Mouse (Mus musculus) heart, embryonic 15.5 days (tissue): ENCODE measurements around the gene H2-DMb1. TPM values are rescaled to one million over a fixed set of nuclear protein-coding genes. Genes with fewer than 3 reads are reported as not detected.
"Not testable (repeated sequence)": the region's sequence is repeated elsewhere in the genome, so short reads cannot be mapped to it uniquely, and the experiment has no call there.

ENCODE experiments used
- ATAC-seq: fragments of 200-750 bp; cut with Nextera tagmentation; replicated peaks from 2 replicates; pipeline ENCODE4 v1.8.0; 2017; ENCODE audit warnings: low read depth, moderate TSS enrichment; ENCODE audit not compliant: insufficient number of reproducible peaks, insufficient read depth, low FRiP score
- H3K27ac ChIP-seq: fragments of 300-500 bp; sonication (generic); 2 replicates; pipeline ENCODE4 v1.5.1; 2015; ENCODE audit warnings: mild to moderate bottlenecking, inconsistent platforms
- H3K27me3 ChIP-seq: fragments of 300-500 bp; sonication (generic); 2 replicates; pipeline ENCODE4 v1.6.1; 2015; ENCODE audit warnings: inconsistent platforms
- H3K36me3 ChIP-seq: fragments of 300-500 bp; sonication (generic); 2 replicates; pipeline ENCODE4 v1.6.1; 2015; ENCODE audit warnings: mild to moderate bottlenecking, inconsistent platforms
- H3K4me1 ChIP-seq: fragments of 300-500 bp; sonication (generic); replicated peaks from 2 replicates; pipeline ENCODE4 v1.6.1; 2015; ENCODE audit warnings: inconsistent platforms
- H3K4me2 ChIP-seq: fragments of 300-500 bp; sonication (generic); 2 replicates; pipeline ENCODE4 v1.6.1; 2015; ENCODE audit warnings: inconsistent platforms, mild to moderate bottlenecking, moderate library complexity
- H3K4me3 ChIP-seq: fragments of 300-500 bp; sonication (generic); 2 replicates; pipeline ENCODE4 v1.5.1; 2015; ENCODE audit warnings: mild to moderate bottlenecking, inconsistent platforms
- H3K9ac ChIP-seq: fragments of 300-500 bp; sonication (generic); 2 replicates; pipeline ENCODE4 v1.6.1; 2015; ENCODE audit warnings: mild to moderate bottlenecking, inconsistent platforms
- H3K9me3 ChIP-seq: fragments of 300-500 bp; sonication (generic); replicated peaks from 2 replicates; pipeline ENCODE4 v1.6.1; 2016; ENCODE audit warnings: inconsistent platforms
- WGBS: fragments of 180-500 bp; shearing (Covaris S2); methylation state at CpG from one replicate; pipeline ENCODE4 v1.1.7; 2015; ENCODE audit warnings: mixed read lengths; 5-methylcytosine and 5-hydroxymethylcytosine counted together
- polyA plus RNA-seq: library from polyadenylated mRNA; unstranded; fragments of >200 nt; fragmentation: Nextera tagmentation; extraction: Ambion mirVana; gene quantifications from 2 replicates; pipeline ENCODE4 v1.2.1, GENCODE M21; 2015

Gene H2-DMb1
- polyA plus RNA-seq, 1 experiment from 2014 or later: 0.34 TPM

GRCm38 (mm10) chr17:34134451-34134850, 18.4 kb upstream of the H2-DMb1 start:
- H3K27ac ChIP-seq: no peak overlapping the region
- H3K27me3 ChIP-seq: peaks cover 35% of the 10 kb centered on the region
- no peaks in the 10 kb centered on the region for H3K36me3 ChIP-seq
- H3K4me3 ChIP-seq: no peak overlapping the region
- no peak for ATAC-seq
- 73% methylated on average over 3 of the region's 3 CpGs for WGBS
- H3K9ac ChIP-seq: no peak overlapping the region
- H3K4me2 ChIP-seq: no peak overlapping the region
- no peaks in the 10 kb centered on the region for H3K9me3 ChIP-seq
- H3K4me1 ChIP-seq: peaks cover 10% of the 10 kb centered on the region

DNA sequence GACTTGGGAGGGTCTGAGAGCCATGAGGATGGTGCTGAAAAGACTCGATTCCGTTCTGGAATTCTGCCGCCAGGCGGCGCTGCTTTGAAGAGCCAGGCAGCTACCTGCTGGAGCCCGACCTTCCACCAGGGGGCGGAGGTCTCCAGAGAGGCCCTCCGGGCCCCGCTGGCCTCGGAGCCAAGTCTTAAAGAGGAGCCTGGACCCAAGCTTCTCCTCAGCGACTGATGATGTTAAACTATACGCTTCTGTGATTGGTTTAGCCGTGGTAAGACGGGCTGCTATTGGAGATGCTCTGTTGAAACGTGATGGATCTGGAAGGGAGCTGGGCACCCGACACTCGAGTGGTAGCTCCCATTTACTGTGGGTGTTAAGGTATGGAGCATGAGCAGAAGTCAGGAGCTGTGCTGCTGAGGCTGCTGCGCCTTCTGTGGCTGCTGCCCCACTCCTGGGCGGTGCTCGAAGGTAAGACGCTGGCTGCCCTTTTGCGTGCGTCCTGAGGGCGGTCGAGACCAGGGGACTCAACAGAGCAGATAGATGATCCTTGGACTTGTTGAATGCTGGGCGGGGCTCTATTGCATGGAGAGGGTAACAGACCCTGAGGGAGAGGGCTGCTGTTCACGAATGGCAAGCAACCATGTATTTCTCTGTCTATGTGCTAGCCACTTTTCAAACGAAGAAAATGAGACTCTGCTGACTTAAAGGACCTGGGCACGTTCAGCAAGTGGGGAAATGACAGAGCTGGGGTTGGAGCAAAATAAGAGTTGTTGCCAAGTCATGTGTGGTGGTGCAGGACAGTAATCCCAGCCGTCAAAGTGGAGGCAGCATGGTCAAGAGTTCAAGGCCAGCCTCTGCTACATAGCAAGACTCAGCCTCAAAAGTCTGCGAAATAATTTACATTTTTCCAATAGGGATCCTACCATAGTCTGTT, 17.3 kb upstream of the H2-DMb1 start:
- WGBS: 5% methylated on average over 31 of the region's 31 CpGs

GRCm38 (mm10) chr17:34137601-34138000, 15.3 kb upstream of the H2-DMb1 start:
- Histone ChIP-seq H3K4me1 (peaks cover 19% of the 10 kb centered on the region), H3K27me3 (peaks cover 59% of the 10 kb centered on the region), H3K9ac (no peak overlapping the region), H3K27ac (no peak overlapping the region), H3K9me3 (no peaks in the 10 kb centered on the region), H3K36me3 (no peaks in the 10 kb centered on the region), H3K4me3 (no peak overlapping the region), H3K4me2 (no peak overlapping the region)
- ATAC-seq: no peak
- 67% methylated on average over 7 of the region's 7 CpGs for WGBS

More for the DNA sequence above, 17.3 kb upstream of the H2-DMb1 start:
- Histone ChIP-seq H3K4me1 (peaks cover 19% of the 10 kb centered on the region), H3K4me3 (peak overlapping the region; percentile 47), H3K9ac (peak overlapping the region; percentile 42), H3K27me3 (peaks cover 46% of the 10 kb centered on the region), H3K9me3 (no peaks in the 10 kb centered on the region), H3K27ac (no peak overlapping the region), H3K4me2 (peak overlapping the region; percentile 83), H3K36me3 (no peaks in the 10 kb centered on the region)
- peak; percentile 95 for ATAC-seq

- H3K4me2 ChIP-seq: no peak overlapping the region
- peaks cover 19% of the 10 kb centered on the region for H3K4me1 ChIP-seq
- H3K9me3 ChIP-seq: no peaks in the 10 kb centered on the region
- ATAC-seq: no peak
- H3K27me3 ChIP-seq: peaks cover 59% of the 10 kb centered on the region
- no peak overlapping the region for H3K9ac ChIP-seq
- H3K4me3 ChIP-seq: no peak overlapping the region
- no peak overlapping the region for H3K27ac ChIP-seq
- no peaks in the 10 kb centered on the region for H3K36me3 ChIP-seq
- WGBS: 74% methylated on average over 7 of the region's 7 CpGs
Observed at GRCm38 (mm10) chr17:34138655-34139054, 14.2 kb upstream of the H2-DMb1 start.

DNA sequence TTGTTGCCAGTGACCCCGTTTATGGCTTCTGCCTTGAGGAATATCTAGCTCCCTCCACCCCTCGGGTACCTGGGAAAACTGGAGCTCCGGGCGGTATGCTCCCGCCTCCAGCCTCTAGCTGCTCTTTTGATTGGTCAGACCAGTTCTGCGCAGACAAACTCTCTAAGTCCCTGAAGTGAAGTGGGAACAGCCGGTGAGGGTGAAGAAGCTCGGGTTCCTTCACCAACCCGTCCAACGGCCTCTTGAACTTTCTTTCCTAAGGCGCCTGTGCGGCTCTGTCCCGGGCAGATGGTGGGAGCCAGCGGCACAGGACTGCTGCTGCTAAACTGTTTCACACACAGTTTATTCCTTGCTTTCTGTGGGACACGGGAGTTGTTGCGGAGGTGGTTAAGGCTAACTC, 13.5 kb upstream of the H2-DMb1 start:
- H3K4me2 ChIP-seq: peak overlapping the region; percentile 75
- H3K4me3 ChIP-seq: peak overlapping the region; percentile 42
- no peaks in the 10 kb centered on the region for H3K36me3 ChIP-seq
- H3K27ac ChIP-seq: no peak overlapping the region
- peaks cover 19% of the 10 kb centered on the region for H3K4me1 ChIP-seq
- peak overlapping the region; percentile 25; the same call in 1 of the 2 replicates for H3K9ac ChIP-seq
- peaks cover 59% of the 10 kb centered on the region for H3K27me3 ChIP-seq
- WGBS: 12% methylated on average over 16 of the region's 16 CpGs
- no peak for ATAC-seq
- H3K9me3 ChIP-seq: no peaks in the 10 kb centered on the region

DNA sequence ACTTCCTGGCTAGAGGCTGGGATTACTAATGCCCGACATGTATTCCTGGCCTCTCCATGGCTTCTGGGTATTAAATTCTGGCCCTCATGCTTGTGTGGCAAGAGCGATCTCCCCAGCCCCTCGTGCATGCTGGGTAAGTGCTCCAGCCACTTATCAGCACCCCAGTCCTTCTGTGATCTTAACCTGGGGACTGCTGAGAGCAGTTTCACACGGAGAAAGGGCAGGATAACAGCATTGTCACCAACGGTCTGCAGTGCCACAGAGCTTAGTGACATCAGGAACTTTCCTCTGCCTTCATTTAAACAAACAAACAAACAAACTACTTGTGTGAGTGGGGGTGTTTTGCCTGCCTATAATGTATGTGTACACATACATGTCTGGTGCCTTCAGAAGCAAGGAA, 12.6 kb upstream of the H2-DMb1 start:
- H3K9ac ChIP-seq: no peak overlapping the region
- no peaks in the 10 kb centered on the region for H3K9me3 ChIP-seq
- peaks cover 61% of the 10 kb centered on the region for H3K27me3 ChIP-seq
- no peaks in the 10 kb centered on the region for H3K36me3 ChIP-seq
- peak overlapping the region; percentile 42 for H3K4me3 ChIP-seq
- H3K4me1 ChIP-seq: peaks cover 19% of the 10 kb centered on the region
- WGBS: 5% methylated on average over 5 of the region's 5 CpGs
- H3K4me2 ChIP-seq: peak overlapping the region; percentile 75
- no peak for ATAC-seq
- H3K27ac ChIP-seq: no peak overlapping the region

- Histone ChIP-seq H3K27me3 (peaks cover 57% of the 10 kb centered on the region), H3K9me3 (no peaks in the 10 kb centered on the region), H3K9ac (no peak overlapping the region), H3K4me2 (no peak overlapping the region), H3K36me3 (no peaks in the 10 kb centered on the region), H3K4me3 (no peak overlapping the region), H3K27ac (no peak overlapping the region), H3K4me1 (peaks cover 14% of the 10 kb centered on the region)
- ATAC-seq: no peak
- WGBS: 51% methylated on average over 4 of the region's 4 CpGs
Observed at GRCm38 (mm10) chr17:34141448-34141847, 11.4 kb upstream of the H2-DMb1 start.

DNA sequence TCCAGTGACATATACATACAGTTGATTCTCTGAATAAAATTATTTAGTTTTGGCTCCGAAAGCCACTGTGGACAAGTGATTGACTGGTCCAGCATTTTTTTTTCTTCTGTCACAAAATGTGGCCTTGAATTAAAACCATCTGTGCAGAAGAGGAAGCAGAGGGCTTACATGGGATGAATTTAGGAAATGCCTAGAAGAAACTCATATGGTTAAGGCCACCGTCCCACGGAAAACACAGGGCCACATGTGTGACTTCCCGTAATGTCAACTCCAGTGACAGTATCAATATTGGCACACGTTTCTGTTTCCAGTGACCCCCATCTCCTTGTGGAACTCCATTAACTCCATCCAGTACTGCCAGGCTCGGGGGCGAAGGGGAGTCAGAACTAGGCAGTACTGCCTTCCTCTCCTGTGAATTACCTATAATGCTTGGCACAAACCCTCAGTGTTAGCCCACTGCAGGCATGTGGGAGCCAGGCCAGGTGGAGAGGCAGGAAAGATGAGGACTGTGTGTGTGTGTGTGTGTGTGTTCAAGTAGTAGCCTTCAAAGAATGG, 10.3 kb upstream of the H2-DMb1 start:
- Histone ChIP-seq H3K36me3 (no peaks in the 10 kb centered on the region), H3K9me3 (no peaks in the 10 kb centered on the region), H3K4me2 (no peak overlapping the region), H3K27ac (peak overlapping the region; percentile 5; the same call in 1 of the 2 replicates), H3K4me3 (no peak overlapping the region), H3K4me1 (peaks cover 14% of the 10 kb centered on the region), H3K27me3 (peaks cover 48% of the 10 kb centered on the region), H3K9ac (no peak overlapping the region)
- ATAC-seq: no peak
- 60% methylated on average over 7 of the region's 7 CpGs for WGBS

DNA sequence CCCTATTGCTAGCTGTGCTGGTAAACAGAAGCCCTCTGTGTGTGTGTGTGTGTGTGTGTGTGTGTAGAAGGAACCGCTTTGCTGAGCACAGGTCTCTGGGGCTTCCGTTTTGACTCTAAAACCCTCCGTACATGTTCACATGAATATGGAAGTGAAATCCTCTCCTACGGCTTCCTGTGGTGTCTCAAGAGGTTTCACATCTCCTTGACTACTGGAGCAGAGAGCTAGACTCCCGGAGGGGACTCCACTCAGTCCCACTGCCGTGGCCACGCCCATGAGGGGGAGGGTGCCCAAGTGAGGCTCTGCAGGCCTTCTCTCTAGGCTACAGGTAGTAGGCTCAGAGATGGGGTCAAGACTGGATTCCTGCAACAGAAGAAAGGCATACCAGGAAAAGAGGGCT, 9.8 kb upstream of the H2-DMb1 start, which contains the start of gene H2-DMb2:
Gene H2-DMb2, plus strand, starts transcription at position 275 of the 400 bp plus-strand sequence.
- Histone ChIP-seq H3K27ac (peak within 1 kb of the TSS; percentile 5; the same call in 1 of the 2 replicates), H3K4me3 (no peak within 1 kb of the TSS), H3K27me3 (peaks cover 47% of the 10 kb centered on the region), H3K4me2 (no peak within 1 kb of the TSS), H3K36me3 (no peaks in the 10 kb centered on the region), H3K9ac (no peak within 1 kb of the TSS), H3K4me1 (peaks cover 14% of the 10 kb centered on the region), H3K9me3 (no peaks in the 10 kb centered on the region)
- peak; percentile 41; the same call in 1 of the 2 replicates for ATAC-seq
- 34% methylated on average over 7 of the region's 7 CpGs for WGBS

GRCm38 (mm10) chr17:34143461-34143860, 9.4 kb upstream of the H2-DMb1 start:
- H3K9ac ChIP-seq: no peak overlapping the region
- ATAC-seq: no peak

GRCm38 (mm10) chr17:34144221-34144620, 8.7 kb upstream of the H2-DMb1 start:
- WGBS: 84% methylated on average over 4 of the region's 4 CpGs

More at GRCm38 (mm10) chr17:34143461-34143860, 9.4 kb upstream of the H2-DMb1 start:
- no peaks in the 10 kb centered on the region for H3K9me3 ChIP-seq
- no peaks in the 10 kb centered on the region for H3K36me3 ChIP-seq
- H3K27me3 ChIP-seq: peaks cover 43% of the 10 kb centered on the region
- H3K27ac ChIP-seq: no peak overlapping the region
- WGBS: 60% methylated on average over 5 of the region's 5 CpGs
- H3K4me2 ChIP-seq: no peak overlapping the region
- no peak overlapping the region for H3K4me3 ChIP-seq
- peaks cover 14% of the 10 kb centered on the region for H3K4me1 ChIP-seq

More at GRCm38 (mm10) chr17:34144221-34144620, 8.7 kb upstream of the H2-DMb1 start:
- not testable (repeated sequence) for H3K4me2 ChIP-seq, H3K36me3 ChIP-seq, H3K9ac ChIP-seq, ATAC-seq, H3K4me3 ChIP-seq, H3K27ac ChIP-seq, H3K9me3 ChIP-seq
- H3K4me1 ChIP-seq: peaks cover 11% of the 10 kb centered on the region
- peaks cover 35% of the 10 kb centered on the region for H3K27me3 ChIP-seq
